Mouse (Mus musculus) ES-E14 (cell line): ENCODE measurements around the gene Ablim1. TPM values are rescaled to one million over a fixed set of nuclear protein-coding genes. Genes with fewer than 3 reads are reported as not detected.
A peak's percentile ranks its signal among the peaks of the same experiment; 100 is the strongest.

ENCODE experiments used
- DNase-seq: peaks from one replicate; pipeline ENCODE4 v3.0.0-alpha.2; 2013; ENCODE audit warnings: low read depth, low spot score
- H3K27ac ChIP-seq: 2 replicates; pipeline ENCODE4 v1.5.1; 2012; ENCODE audit warnings: low read depth, mild to moderate bottlenecking, low read length, moderate library complexity, mixed read lengths; ENCODE audit not compliant: poor library complexity, insufficient read depth, severe bottlenecking
- H3K36me3 ChIP-seq: 2 replicates; pipeline ENCODE4 v1.6.1; 2012; ENCODE audit warnings: mild to moderate bottlenecking, low read length, moderate library complexity, mixed read lengths; ENCODE audit not compliant: control insufficient read depth, poor library complexity, insufficient read depth, severe bottlenecking
- H3K4me1 ChIP-seq, 2 experiments: fragments of 150-350 bp in 1 of 2; sonication (generic) in 1 of 2; 2 replicates each; pipeline ENCODE4 v1.6.1; 2012; ENCODE audit warnings: low read length in 2 of 2, mild to moderate bottlenecking in 1 of 2, mixed read lengths in 1 of 2; ENCODE audit not compliant: control insufficient read depth in 2 of 2, insufficient read depth in 2 of 2, poor library complexity in 1 of 2
- H3K4me3 ChIP-seq, 2 experiments: fragments of 150-350 bp in 1 of 2; sonication (generic) in 1 of 2; 2 replicates each; pipeline ENCODE4 v1.5.1; 2012; ENCODE audit warnings: low read length in 2 of 2, low read depth in 1 of 2, mild to moderate bottlenecking in 1 of 2, mixed read lengths in 1 of 2; ENCODE audit not compliant: insufficient read depth in 1 of 2, poor library complexity in 1 of 2, severe bottlenecking in 1 of 2
- H3K9ac ChIP-seq: 2 replicates; pipeline ENCODE4 v1.6.1; 2012; ENCODE audit warnings: low read depth, mild to moderate bottlenecking, low read length, mixed read lengths; ENCODE audit not compliant: poor library complexity, insufficient read depth, severe bottlenecking
- H3K9me3 ChIP-seq: fragments of 150-350 bp; sonication (generic); 2 replicates; pipeline ENCODE4 v1.6.1; 2012; ENCODE audit warnings: low read depth, mild to moderate bottlenecking, low read length; ENCODE audit not compliant: control insufficient read depth, insufficient read depth
- CHD2 ChIP-seq: IDR thresholded peaks from 2 replicates; pipeline ENCODE4 v1.6.1; 2014; ENCODE audit warnings: mild to moderate bottlenecking, low read depth, low read length, inconsistent platforms
- HCFC1 ChIP-seq: IDR thresholded peaks from 2 replicates; pipeline ENCODE4 v1.6.1; 2012; ENCODE audit warnings: low read length, inconsistent platforms, borderline replicate concordance; ENCODE audit not compliant: insufficient read depth
- MAFK ChIP-seq: IDR thresholded peaks from 2 replicates; pipeline ENCODE4 v1.6.1; 2014; ENCODE audit warnings: mild to moderate bottlenecking, low read depth, low read length, inconsistent platforms; ENCODE audit not compliant: insufficient read depth
- ZC3H11A ChIP-seq: IDR thresholded peaks from 2 replicates; pipeline ENCODE4 v1.6.1; 2012; ENCODE audit warnings: low read depth, mild to moderate bottlenecking, inconsistent platforms, low read length, borderline replicate concordance
- ZNF384 ChIP-seq: IDR thresholded peaks from 2 replicates; pipeline ENCODE4 v1.6.1; 2012; ENCODE audit warnings: low read depth, low read length, inconsistent platforms
- in situ Hi-C, 2 experiments: fragments of 600-800 bp; cut with MboI; formaldehyde crosslinking; loops; one replicate each; pipeline ENCODE4 v1.15.1; 2025; ENCODE audit warnings: low sequenced_read_pairs in 2 of 2, inconsistent platforms in 1 of 2; ENCODE audit not compliant: unreplicated experiment in 2 of 2
- total RNA-seq: library from RNA; depleted of rRNA; stranded (reverse); fragments of 300-350 nt; gene quantifications from 2 replicates; pipeline ENCODE4 v1.2.3, GENCODE M21; 2012

Gene Ablim1
- total RNA-seq, 1 experiment = 5.4 TPM

- peaks cover 4 to 15% of the 10 kb centered on the region in 2 experiments; a peak in 3 of 4 replicates for H3K4me1 ChIP-seq
- no peak overlapping the region for H3K27ac ChIP-seq
- H3K4me3 ChIP-seq = no peak overlapping the region
- TF ChIP-seq MAFK (no peak), HCFC1 (no peak)
- no peaks in the 10 kb centered on the region for H3K36me3 ChIP-seq
- H3K9me3 ChIP-seq = no peaks in the 10 kb centered on the region
- H3K9ac ChIP-seq = no peak overlapping the region
- in situ Hi-C loops = no loop called here
- no peak for DNase-seq
Measured at GRCm38 (mm10) chr19:57202554-57202953, 112.2 kb downstream of the Ablim1 start.

- H3K4me1 ChIP-seq = peaks cover 4 to 18% of the 10 kb centered on the region in 2 experiments; a peak in 3 of 4 replicates
- in situ Hi-C loops = no loop called here
Measured at GRCm38 (mm10) chr19:57201090-57201483, 113.6 kb downstream of the Ablim1 start.

GRCm38 (mm10) chr19:57200477-57201089, 114.1 kb downstream of the Ablim1 start:
- Histone ChIP-seq H3K9ac (no peak overlapping the region), H3K27ac (no peak overlapping the region), H3K36me3 (no peaks in the 10 kb centered on the region), H3K4me1 (peaks cover 4 to 18% of the 10 kb centered on the region in 2 experiments; a peak in 3 of 4 replicates), H3K4me3 (no peak overlapping the region), H3K9me3 (no peaks in the 10 kb centered on the region)
- in situ Hi-C loops = no loop called here
- TF ChIP-seq CHD2 = no peak
- no peak for TF ChIP-seq MAFK
- no peak for TF ChIP-seq ZNF384
- TF ChIP-seq ZC3H11A = no peak
- no peak for TF ChIP-seq HCFC1
- peak; percentile 30 for DNase-seq

More at GRCm38 (mm10) chr19:57201090-57201483, 113.6 kb downstream of the Ablim1 start:
- TF ChIP-seq HCFC1 (no peak), ZNF384 (no peak), ZC3H11A (no peak), MAFK (no peak)
- Histone ChIP-seq H3K36me3 (no peaks in the 10 kb centered on the region), H3K4me3 (no peak overlapping the region), H3K9ac (no peak overlapping the region), H3K9me3 (no peaks in the 10 kb centered on the region), H3K27ac (no peak overlapping the region)
- no peak for DNase-seq

GRCm38 (mm10) chr19:57199361-57199760, 115.4 kb downstream of the Ablim1 start:
- Histone ChIP-seq H3K9ac (no peak overlapping the region), H3K9me3 (no peaks in the 10 kb centered on the region), H3K27ac (no peak overlapping the region), H3K4me3 (no peak overlapping the region), H3K36me3 (no peaks in the 10 kb centered on the region), H3K4me1 (peaks cover 4 to 18% of the 10 kb centered on the region in 2 experiments; a peak in 3 of 4 replicates)
- TF ChIP-seq HCFC1 = no peak
- TF ChIP-seq MAFK = no peak
- TF ChIP-seq ZNF384 = no peak
- TF ChIP-seq ZC3H11A = no peak
- TF ChIP-seq CHD2 = no peak
- no peak for DNase-seq
- in situ Hi-C loops = no loop called here
